Mouse (Mus musculus): ENCODE measurements around the gene Ssr2.
"Not testable (repeated sequence)": the region's sequence is repeated elsewhere in the genome, so short reads cannot be mapped to it uniquely, and the experiment has no call there.

Gene Ssr2

GRCm38 (mm10) chr3:88604863-88605262, 29.2 kb downstream of the Ssr2 start:
- DNase-seq = no peak

- not testable (repeated sequence) for DNase-seq
These were observed 30.0 kb downstream of the Ssr2 start, which contains the start of gene Arhgef2 for GRCm38 (mm10) chr3:88605666-88606065. Arhgef2 (plus strand) TSS chr3:88605966.

- DNase-seq = peak; percentile 90
These were observed 31.5 kb downstream of the Ssr2 start for GRCm38 (mm10) chr3:88607065-88607757.

- no peak for DNase-seq
These were observed 32.1 kb downstream of the Ssr2 start for GRCm38 (mm10) chr3:88607758-88608138.

- DNase-seq = no peak
These were observed 33.4 kb downstream of the Ssr2 start for GRCm38 (mm10) chr3:88609066-88609465.

- DNase-seq = no peak
These were observed 38.7 kb downstream of the Ssr2 start for GRCm38 (mm10) chr3:88614418-88614817.

GRCm38 (mm10) chr3:88615117-88615516, 39.4 kb downstream of the Ssr2 start:
- peak; percentile 74 for DNase-seq

GRCm38 (mm10) chr3:88615902-88616391, 40.3 kb downstream of the Ssr2 start:
- no peak for DNase-seq

- DNase-seq = no peak
These were observed 41.4 kb downstream of the Ssr2 start for GRCm38 (mm10) chr3:88616951-88617500.

- no peak for DNase-seq
These were observed 42.6 kb downstream of the Ssr2 start for GRCm38 (mm10) chr3:88618074-88618871.

GRCm38 (mm10) chr3:88619113-88620097, 43.7 kb downstream of the Ssr2 start:
- DNase-seq = peak; percentile 74

- DNase-seq = no peak
These were observed 44.7 kb downstream of the Ssr2 start for GRCm38 (mm10) chr3:88620146-88620991.

GRCm38 (mm10) chr3:88620992-88621536, 45.4 kb downstream of the Ssr2 start:
- peak; percentile 91 for DNase-seq

GRCm38 (mm10) chr3:88621537-88622112, 45.9 kb downstream of the Ssr2 start:
- peak; percentile 85 for DNase-seq

GRCm38 (mm10) chr3:88622113-88622940, 46.7 kb downstream of the Ssr2 start:
- peak; percentile 78 for DNase-seq

GRCm38 (mm10) chr3:88622941-88623345, 47.3 kb downstream of the Ssr2 start:
- DNase-seq = peak; percentile 60

GRCm38 (mm10) chr3:88623346-88624135, 47.9 kb downstream of the Ssr2 start:
- peak; percentile 55 for DNase-seq

- no peak for DNase-seq
These were observed 48.6 kb downstream of the Ssr2 start for GRCm38 (mm10) chr3:88624324-88624723.

- DNase-seq = no peak
These were observed 49.3 kb downstream of the Ssr2 start for GRCm38 (mm10) chr3:88624951-88625350.

All from kidney, postnatal 14 days (tissue).